Mouse (Mus musculus) G1E (cell line): Measurements from ENCODE around the gene Htt. TPM values are rescaled to one million over a fixed set of nuclear protein-coding genes. Genes with fewer than 3 reads are reported as not detected.
A peak's percentile ranks its signal among the peaks of the same experiment; 100 is the strongest.
"Not testable (repeated sequence)": the region's sequence is repeated elsewhere in the genome, so short reads cannot be mapped to it uniquely, and the experiment has no call there.

Source experiments
- ATAC-seq: 2 replicates; pipeline ENCODE4 v1.8.0; 2016; ENCODE audit warnings: mild to moderate bottlenecking; ENCODE audit not compliant: insufficient number of reproducible peaks, poor library complexity, low FRiP score, severe bottlenecking; ENCODE audit errors: extremely low read depth
- DNase-seq: peaks from one replicate; pipeline ENCODE4 v3.0.0; 2012; ENCODE audit warnings: low spot score
- H3K27me3 ChIP-seq: 2 replicates; pipeline ENCODE4 v1.6.1; 2012; ENCODE audit warnings: mild to moderate bottlenecking, low read length, inconsistent platforms; ENCODE audit not compliant: insufficient read depth
- H3K36me3 ChIP-seq: replicated peaks from 2 replicates; pipeline ENCODE3; 2012; ENCODE audit warnings: mild to moderate bottlenecking, inconsistent platforms
- H3K4me1 ChIP-seq: 2 replicates; pipeline ENCODE4 v1.6.1; 2012; ENCODE audit warnings: low read depth, low read length, inconsistent platforms, mixed read lengths; ENCODE audit not compliant: insufficient read depth
- H3K4me3 ChIP-seq: 2 replicates; pipeline ENCODE4 v1.5.1; 2012; ENCODE audit warnings: low read depth, mild to moderate bottlenecking, inconsistent platforms, low read length, moderate library complexity, mixed read lengths
- H3K9me3 ChIP-seq: replicated peaks from 2 replicates; pipeline ENCODE4 v1.6.1; 2012; ENCODE audit warnings: inconsistent platforms
- CTCF ChIP-seq: IDR thresholded peaks from 2 replicates; pipeline ENCODE4 v1.5.1; 2012; ENCODE audit warnings: low read depth, low read length, inconsistent platforms, mixed read lengths
- GATA1 ChIP-seq: IDR thresholded peaks from 2 replicates; pipeline ENCODE4 v1.6.1; 2012; ENCODE audit warnings: borderline replicate concordance, low read length, inconsistent platforms, mixed read lengths
- GATA2 ChIP-seq: IDR thresholded peaks from 2 replicates; pipeline ENCODE4 v1.6.1; 2012; ENCODE audit warnings: low read depth, low read length, inconsistent platforms, borderline replicate concordance
- POLR2AphosphoS5 ChIP-seq: IDR thresholded peaks from 2 replicates; pipeline ENCODE4 v1.6.1; 2012; ENCODE audit warnings: low read depth, low read length, inconsistent platforms; ENCODE audit not compliant: insufficient replicate concordance
- TAL1 ChIP-seq: conservative IDR thresholded peaks from 2 replicates; pipeline ENCODE4 v1.6.1; 2012; ENCODE audit warnings: low read depth, low read length, inconsistent platforms, mixed read lengths
- polyA plus RNA-seq: library from polyadenylated mRNA; stranded (reverse); fragments of >175 nt; gene quantifications from 2 replicates; pipeline ENCODE4 v1.2.3, GENCODE M21; 2012
- total RNA-seq, 2 experiments: library from RNA; stranded (forward) in 1 of 2; stranded (reverse) in 1 of 2; fragments of 200-1000 nt in 1 of 2; fragments of >200 nt in 1 of 2; fragmentation: Nextera tagmentation in 1 of 2; gene quantifications; 2 replicates each; pipeline ENCODE4 v1.2.3; 2014 to 2017

Htt gene
- 51.1 and 54.5 TPM in 2 replicates for total RNA-seq (2014; fragmentation: Nextera tagmentation)
- 24.4 and 26.5 TPM in 2 replicates for total RNA-seq (2017)
- 4.7 and 4.9 TPM in 2 replicates for polyA plus RNA-seq

DNA sequence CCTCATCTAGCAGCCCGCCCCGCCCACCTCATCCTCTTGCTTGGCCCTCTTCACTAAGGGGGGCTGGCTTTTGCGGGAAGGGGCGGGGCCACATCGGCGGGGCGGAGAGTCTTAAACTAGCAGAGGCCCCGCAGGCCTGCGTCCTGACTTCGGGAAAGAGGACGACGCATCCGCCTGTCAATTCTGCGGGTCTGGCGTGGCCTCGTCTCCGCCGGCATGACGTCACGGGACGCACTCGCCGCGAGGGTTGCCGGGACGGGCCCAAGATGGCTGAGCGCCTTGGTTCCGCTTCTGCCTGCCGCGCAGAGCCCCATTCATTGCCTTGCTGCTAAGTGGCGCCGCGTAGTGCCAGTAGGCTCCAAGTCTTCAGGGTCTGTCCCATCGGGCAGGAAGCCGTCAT, at the start of gene Htt:
Gene Htt (plus strand): TSS at position 232 of the 400 bp plus-strand sequence.
- Histone ChIP-seq H3K9me3 (no peaks in the 10 kb centered on the region), H3K27me3 (peaks cover 17% of the 10 kb centered on the region), H3K36me3 (peaks cover 4% of the 10 kb centered on the region), H3K4me1 (peaks cover 37% of the 10 kb centered on the region), H3K4me3 (peak within 1 kb of the TSS; percentile 84)
- TF ChIP-seq POLR2AphosphoS5, result no peak
- no peak for TF ChIP-seq GATA2
- TF ChIP-seq CTCF, result no peak
- TF ChIP-seq TAL1, result no peak
- TF ChIP-seq GATA1, result no peak
- DNase-seq (peak; percentile 87), ATAC-seq (peak; percentile 91)

DNA sequence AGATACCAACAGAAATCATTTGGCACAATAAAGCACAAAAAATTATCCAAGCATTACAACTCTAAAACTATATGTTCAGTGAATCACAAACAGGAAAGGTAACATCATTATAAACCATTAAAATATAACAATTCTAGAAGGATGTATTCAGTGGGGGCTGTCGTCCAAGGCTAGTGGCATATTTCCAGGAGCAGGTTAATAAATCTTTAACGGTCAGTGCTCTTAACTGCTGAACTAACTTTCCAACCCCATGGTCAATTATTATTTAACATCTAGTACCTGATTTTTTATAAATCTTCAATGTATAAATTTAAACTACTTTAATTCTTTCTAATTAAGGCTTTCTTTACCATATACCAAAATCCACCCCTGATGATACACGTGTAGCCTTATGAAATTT, 47.2 kb upstream of the Htt start:
- H3K36me3 ChIP-seq, DNase-seq, H3K9me3 ChIP-seq, H3K4me1 ChIP-seq, ATAC-seq, H3K4me3 ChIP-seq: not testable (repeated sequence)
- H3K27me3 ChIP-seq, result peaks cover 19% of the 10 kb centered on the region

DNA sequence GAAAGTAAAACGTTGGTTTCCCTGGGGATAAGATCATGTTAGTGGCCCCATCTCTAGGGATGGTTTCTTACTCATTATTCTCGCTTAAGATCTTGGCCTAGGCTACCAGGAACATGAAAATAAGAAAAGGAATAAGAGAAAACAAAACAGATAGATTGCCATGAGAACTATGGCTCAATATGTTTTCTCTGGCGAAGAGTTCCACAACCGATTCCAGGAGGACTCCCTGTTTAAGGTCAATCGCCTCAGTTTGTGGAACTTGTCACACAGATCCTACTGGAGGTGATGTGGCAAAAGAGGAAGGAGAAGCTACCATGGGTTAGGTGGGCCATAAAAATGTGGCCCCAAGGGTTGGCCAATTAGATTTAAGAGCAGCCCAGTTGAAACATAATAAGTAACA, 46.7 kb upstream of the Htt start:
- Histone ChIP-seq H3K4me3 (no peak overlapping the region), H3K4me1 (no peaks in the 10 kb centered on the region), H3K27me3 (peaks cover 23% of the 10 kb centered on the region), H3K36me3 (no peaks in the 10 kb centered on the region), H3K9me3 (no peaks in the 10 kb centered on the region)
- no peak for ATAC-seq
- no peak for TF ChIP-seq POLR2AphosphoS5
- no peak for TF ChIP-seq GATA1
- TF ChIP-seq CTCF, result no peak
- TF ChIP-seq GATA2, result no peak
- TF ChIP-seq TAL1, result no peak
- DNase-seq, result no peak

DNA sequence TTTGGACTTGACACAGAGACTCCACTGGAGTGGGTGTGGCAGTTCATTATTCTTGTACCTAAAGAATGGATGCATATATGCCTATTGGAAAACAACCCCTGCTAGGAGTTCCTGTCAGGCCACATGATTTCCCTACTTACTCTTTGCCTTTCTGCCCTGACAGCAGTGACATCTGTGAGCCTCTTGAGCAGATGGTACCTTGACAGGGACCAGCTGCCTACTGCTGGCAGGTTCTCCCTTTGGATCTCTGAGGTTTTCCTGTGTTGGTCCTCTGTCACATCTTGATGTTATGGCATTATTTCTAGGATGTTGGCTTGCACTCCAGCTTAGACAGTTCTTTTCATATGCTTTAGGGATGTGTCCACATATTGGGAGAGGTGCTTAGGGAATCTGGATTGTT, 32.4 kb upstream of the Htt start:
- H3K27me3 ChIP-seq, result 0 out of 2 replicates have a peak, but pooled peaks cover 6% of the 10 kb centered on the region
- TF ChIP-seq GATA1, result no peak
- TF ChIP-seq POLR2AphosphoS5, result no peak
- no peak for TF ChIP-seq GATA2
- TF ChIP-seq CTCF, result no peak
- TF ChIP-seq TAL1, result no peak
- ATAC-seq (no peak), DNase-seq (no peak)
- no peaks in the 10 kb centered on the region for H3K9me3 ChIP-seq
- no peak overlapping the region for H3K4me3 ChIP-seq
- no peaks in the 10 kb centered on the region for H3K36me3 ChIP-seq
- H3K4me1 ChIP-seq, result peaks cover 5% of the 10 kb centered on the region

DNA sequence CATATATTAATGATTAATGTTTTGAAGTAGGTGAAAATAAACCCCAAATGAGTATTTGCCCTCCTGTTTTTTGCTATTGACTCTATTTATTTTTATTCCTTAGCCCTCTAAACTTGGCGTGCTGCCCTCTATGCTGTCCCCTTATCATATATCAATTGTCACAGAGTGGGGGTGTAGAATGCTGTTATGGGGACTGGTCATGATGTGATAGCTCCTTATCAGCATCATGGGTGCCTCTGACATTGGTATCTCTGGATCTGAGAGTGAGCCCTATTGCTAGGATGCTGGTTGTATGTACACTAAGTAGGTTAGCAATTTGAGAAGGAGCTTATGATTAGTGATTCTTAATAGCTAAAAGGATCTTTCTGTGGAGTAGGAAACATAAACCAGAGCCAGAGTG, 31.3 kb upstream of the Htt start:
- H3K9me3 ChIP-seq, result no peaks in the 10 kb centered on the region
- TF ChIP-seq CTCF (no peak), GATA2 (no peak), POLR2AphosphoS5 (no peak), TAL1 (no peak), GATA1 (no peak)
- H3K27me3 ChIP-seq, result 0 out of 2 replicates have a peak, but pooled peaks cover 6% of the 10 kb centered on the region
- H3K36me3 ChIP-seq, result no peaks in the 10 kb centered on the region
- DNase-seq (no peak), ATAC-seq (no peak; the same call in 1 of the 2 replicates)
- peaks cover 5% of the 10 kb centered on the region for H3K4me1 ChIP-seq
- no peak overlapping the region for H3K4me3 ChIP-seq

DNA sequence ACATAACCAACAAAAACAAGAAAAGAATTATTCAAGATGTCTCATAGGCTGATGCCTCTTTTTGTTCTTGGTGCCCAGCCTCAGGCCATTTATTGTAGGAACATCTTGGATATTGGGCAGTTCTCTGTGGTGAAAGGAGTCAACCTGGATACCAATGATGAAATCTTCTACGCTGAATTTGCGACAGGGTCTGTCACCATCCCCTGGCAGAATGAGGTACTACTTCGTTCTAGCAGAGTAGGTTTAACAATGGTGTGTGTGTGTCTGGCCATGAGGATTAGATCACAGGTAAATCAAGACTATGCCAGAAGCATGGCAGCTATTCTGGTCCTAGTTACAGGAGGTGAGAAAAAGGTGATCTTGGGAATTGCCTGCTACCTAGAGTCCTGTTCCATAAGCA, 10.1 kb upstream of the Htt start:
- TF ChIP-seq GATA2, result no peak
- no peak for TF ChIP-seq CTCF
- TF ChIP-seq TAL1, result no peak
- no peak for TF ChIP-seq GATA1
- TF ChIP-seq POLR2AphosphoS5, result no peak
- H3K9me3 ChIP-seq, result peaks cover 3% of the 10 kb centered on the region; the same call in 1 of the 2 replicates
- no peaks in the 10 kb centered on the region for H3K4me1 ChIP-seq
- H3K27me3 ChIP-seq, result peaks cover 38% of the 10 kb centered on the region
- H3K4me3 ChIP-seq, result no peak overlapping the region
- no peaks in the 10 kb centered on the region for H3K36me3 ChIP-seq
- ATAC-seq (no peak), DNase-seq (no peak)
